8 mouse cellular contexts compared by ENCODE assay signal in genomic region chr15:102243229-102244190, GRCm38 (mm10). TPM values are rescaled to one million over a fixed set of nuclear protein-coding genes. Genes with fewer than 3 reads are reported as not detected.
DNase-seq lines count a peak whose midpoint lies in the region; ATAC-seq and TF ChIP-seq lines count a peak whose summit lies in the region.

No protein-coding gene starts in this region.

- H3K4me2 ChIP-seq in embryonic facial prominence, embryonic 13.5 days: peak overlapping the region; percentile 94
- peak overlapping the region; percentile 85 for H3K4me2 ChIP-seq in limb, embryonic 15.5 days
- H3K4me2 ChIP-seq in midbrain, postnatal 0 days (ENCODE audit: low read depth, low read length, poor library complexity, severe bottlenecking): peak overlapping the region; percentile 32

- no peak for TF ChIP-seq CTCF in thymus, adult 2 months (IDR thresholded peaks at IDR 0.05; ENCODE audit: borderline replicate concordance, control insufficient read depth, extremely low read depth, insufficient read depth, low read length, poor library complexity)
- no peak for TF ChIP-seq CTCF in midbrain, postnatal 0 days (IDR thresholded peaks at IDR 0.05)

- H3K4me1 ChIP-seq in thymus, adult 2 months (replicated peaks; ENCODE audit: control insufficient read depth, insufficient read depth, low read length): peaks cover 33% of the 10 kb centered on the region
- H3K4me1 ChIP-seq in embryonic facial prominence, embryonic 13.5 days: peaks cover 54% of the 10 kb centered on the region
- peaks cover 57% of the 10 kb centered on the region for H3K4me1 ChIP-seq in limb, embryonic 15.5 days
- peaks cover 8% of the 10 kb centered on the region; the same call in 1 of the 2 replicates for H3K4me1 ChIP-seq in midbrain, postnatal 0 days (ENCODE audit: insufficient read depth, low read length)

- DNase-seq in thymus, adult 2 months: no peak
- no peak for DNase-seq in thymus, postnatal 36 days
- no peak for DNase-seq in midbrain, postnatal 0 days (ENCODE audit: low spot score)
- DNase-seq in right cerebral cortex, postnatal 14 days: no peak
- DNase-seq in cerebellum, postnatal 4 days (ENCODE audit: low spot score in 2 of 2): no peak

- no peak overlapping the region for H3K27ac ChIP-seq in thymus, adult 2 months (ENCODE audit: control insufficient read depth, insufficient read depth, low read length)
- peak overlapping the region; percentile 99 for H3K27ac ChIP-seq in embryonic facial prominence, embryonic 13.5 days
- H3K27ac ChIP-seq in limb, embryonic 15.5 days: peak overlapping the region; percentile 99
- no peak overlapping the region for H3K27ac ChIP-seq in midbrain, postnatal 0 days (ENCODE audit: low read depth, low read length)

- H3K4me3 ChIP-seq in thymus, adult 2 months (ENCODE audit: control insufficient read depth, insufficient read depth, low read length): peak overlapping the region; percentile 16; the same call in 1 of the 2 replicates
- H3K4me3 ChIP-seq in embryonic facial prominence, embryonic 13.5 days: peak overlapping the region; percentile 58
- H3K4me3 ChIP-seq in limb, embryonic 15.5 days: peak overlapping the region; percentile 58
- H3K4me3 ChIP-seq in midbrain, postnatal 0 days (ENCODE audit: low read depth, low read length): no peak overlapping the region; the same call in 1 of the 2 replicates

- H3K9ac ChIP-seq in embryonic facial prominence, embryonic 13.5 days: peak overlapping the region; percentile 77
- peak overlapping the region; percentile 37 for H3K9ac ChIP-seq in limb, embryonic 15.5 days
- H3K9ac ChIP-seq in midbrain, postnatal 0 days (replicated peaks; ENCODE audit: low read length, poor library complexity, severe bottlenecking): peak overlapping the region; percentile 33; the same call in 1 of the 2 replicates

- 10% methylated on average over 22 of the region's 22 CpGs for WGBS in thymus, adult 2 months
- 4% methylated on average over 22 of the region's 22 CpGs for WGBS in embryonic facial prominence, embryonic 13.5 days
- 6% methylated on average over 22 of the region's 22 CpGs for WGBS in limb, embryonic 15.5 days
- 20% methylated on average over 22 of the region's 22 CpGs for WGBS in midbrain, postnatal 0 days

- no peaks in the 10 kb centered on the region for H3K36me3 ChIP-seq in thymus, adult 2 months (ENCODE audit: control insufficient read depth, insufficient read depth, low read length)
- peaks cover 38% of the 10 kb centered on the region for H3K36me3 ChIP-seq in embryonic facial prominence, embryonic 13.5 days
- peaks cover 36% of the 10 kb centered on the region for H3K36me3 ChIP-seq in limb, embryonic 15.5 days
- no peaks in the 10 kb centered on the region for H3K36me3 ChIP-seq in midbrain, postnatal 0 days (ENCODE audit: insufficient read depth, low read length)

- TF ChIP-seq POLR2A in thymus, adult 2 months (IDR thresholded peaks at IDR 0.05; ENCODE audit: control insufficient read depth, extremely low read depth, insufficient read depth, low read length, poor library complexity): no peak

- no peaks in the 10 kb centered on the region for H3K9me3 ChIP-seq in embryonic facial prominence, embryonic 13.5 days
- no peaks in the 10 kb centered on the region for H3K9me3 ChIP-seq in limb, embryonic 15.5 days
- no peaks in the 10 kb centered on the region for H3K9me3 ChIP-seq in midbrain, postnatal 0 days (ENCODE audit: low read length)

- peaks cover 11% of the 10 kb centered on the region; the same call in 1 of the 2 replicates for H3K27me3 ChIP-seq in thymus, adult 2 months (ENCODE audit: control insufficient read depth, insufficient read depth, low read length)
- H3K27me3 ChIP-seq in embryonic facial prominence, embryonic 13.5 days: no peaks in the 10 kb centered on the region
- H3K27me3 ChIP-seq in limb, embryonic 15.5 days: no peaks in the 10 kb centered on the region
- peaks cover 16% of the 10 kb centered on the region for H3K27me3 ChIP-seq in midbrain, postnatal 0 days (ENCODE audit: insufficient read depth, low read length)

- no peak for ATAC-seq in embryonic facial prominence, embryonic 13.5 days (ENCODE audit: insufficient number of reproducible peaks, insufficient read depth, low FRiP score, low TSS enrichment, low read depth)
- ATAC-seq in hematopoietic stem cell, adult 5-6 weeks (replicated peaks in 1 of 2; ENCODE audit: insufficient read depth in 1 of 2, low FRiP score in 2 of 2, low TSS enrichment in 1 of 2, low read depth in 1 of 2, poor library complexity in 2 of 2, severe bottlenecking in 2 of 2): peak; percentile 84 to 86
- ATAC-seq in limb, embryonic 15.5 days (ENCODE audit: insufficient number of reproducible peaks, low FRiP score, low TSS enrichment, low read depth): no peak
- no peak for ATAC-seq in midbrain, postnatal 0 days (ENCODE audit: low FRiP score)

RNA-seq across cellular contexts. Expression of gene Itgb7, which starts 11.8 kb away (rescaled TPM):
- 72.6 and 82.8 TPM in 2 replicates for polyA plus RNA-seq in thymus, adult 2 months (2012; rRNA removed)
- polyA plus RNA-seq in embryonic facial prominence, embryonic 13.5 days (2015; fragmentation: Nextera tagmentation; extraction: Ambion mirVana): 3.0 and 3.3 TPM in 2 replicates
- 83.0 and 92.1 TPM in 2 replicates for total RNA-seq in hematopoietic stem cell, adult 5-6 weeks (2017)
- 6.3 and 6.6 TPM in 2 replicates for polyA plus RNA-seq in limb, embryonic 15.5 days (2015; fragmentation: Nextera tagmentation; extraction: Ambion mirVana)
- total RNA-seq in midbrain, postnatal 0 days (2014; rRNA removed): 0.88 and 1.5 TPM in 2 replicates
- polyA plus RNA-seq in midbrain, postnatal 0 days (2015; fragmentation: Nextera tagmentation; extraction: Ambion mirVana): 1.1 and 1.2 TPM in 2 replicates

RNA-seq across cellular contexts. Expression of gene Rarg, which starts 13.8 kb away (rescaled TPM):
- polyA plus RNA-seq in thymus, adult 2 months (2012; rRNA removed): 18.9 and 23.7 TPM in 2 replicates
- 135 and 143 TPM in 2 replicates for polyA plus RNA-seq in embryonic facial prominence, embryonic 13.5 days (2015; fragmentation: Nextera tagmentation; extraction: Ambion mirVana)
- total RNA-seq in hematopoietic stem cell, adult 5-6 weeks (2017): 3.6 and 5.6 TPM in 2 replicates
- polyA plus RNA-seq in limb, embryonic 15.5 days (2015; fragmentation: Nextera tagmentation; extraction: Ambion mirVana): 120 and 128 TPM in 2 replicates
- total RNA-seq in midbrain, postnatal 0 days (2014; rRNA removed): 4.4 and 12.6 TPM in 2 replicates
- polyA plus RNA-seq in midbrain, postnatal 0 days (2015; fragmentation: Nextera tagmentation; extraction: Ambion mirVana): 3.9 and 4.2 TPM in 2 replicates

RNA-seq across cellular contexts. Expression of gene Gm9918, which starts 26.9 kb away (rescaled TPM):
- 0.30 and 0.31 TPM in 2 replicates for polyA plus RNA-seq in thymus, adult 2 months (2012; rRNA removed)
- 1.9 and 2.3 TPM in 2 replicates for polyA plus RNA-seq in embryonic facial prominence, embryonic 13.5 days (2015; fragmentation: Nextera tagmentation; extraction: Ambion mirVana)
- total RNA-seq in hematopoietic stem cell, adult 5-6 weeks (2017): not detected in 2 replicates
- polyA plus RNA-seq in limb, embryonic 15.5 days (2015; fragmentation: Nextera tagmentation; extraction: Ambion mirVana): 0.79 and 0.83 TPM in 2 replicates
- not detected in 2 replicates for total RNA-seq in midbrain, postnatal 0 days (2014; rRNA removed)
- not detected in 2 replicates for polyA plus RNA-seq in midbrain, postnatal 0 days (2015; fragmentation: Nextera tagmentation; extraction: Ambion mirVana)

RNA-seq across cellular contexts. Expression of gene Mfsd5, which starts 35.7 kb away (rescaled TPM):
- polyA plus RNA-seq in thymus, adult 2 months (2012; rRNA removed): 87.9 and 92.5 TPM in 2 replicates
- polyA plus RNA-seq in embryonic facial prominence, embryonic 13.5 days (2015; fragmentation: Nextera tagmentation; extraction: Ambion mirVana): 60.3 and 67.3 TPM in 2 replicates
- 11.5 and 19.4 TPM in 2 replicates for total RNA-seq in hematopoietic stem cell, adult 5-6 weeks (2017)
- polyA plus RNA-seq in limb, embryonic 15.5 days (2015; fragmentation: Nextera tagmentation; extraction: Ambion mirVana): 100.0 and 103 TPM in 2 replicates
- total RNA-seq in midbrain, postnatal 0 days (2014; rRNA removed): 43.3 and 59.3 TPM in 2 replicates
- polyA plus RNA-seq in midbrain, postnatal 0 days (2015; fragmentation: Nextera tagmentation; extraction: Ambion mirVana): 63.5 and 67.3 TPM in 2 replicates

RNA-seq across cellular contexts. Expression of gene Csad, which starts 39.0 kb away (rescaled TPM):
- polyA plus RNA-seq in thymus, adult 2 months (2012; rRNA removed): 77.6 and 82.1 TPM in 2 replicates
- polyA plus RNA-seq in embryonic facial prominence, embryonic 13.5 days (2015; fragmentation: Nextera tagmentation; extraction: Ambion mirVana): 89.6 and 102 TPM in 2 replicates
- 37.4 and 76.7 TPM in 2 replicates for total RNA-seq in hematopoietic stem cell, adult 5-6 weeks (2017)
- polyA plus RNA-seq in limb, embryonic 15.5 days (2015; fragmentation: Nextera tagmentation; extraction: Ambion mirVana): 80.3 and 81.8 TPM in 2 replicates
- 30.3 and 47.5 TPM in 2 replicates for total RNA-seq in midbrain, postnatal 0 days (2014; rRNA removed)
- polyA plus RNA-seq in midbrain, postnatal 0 days (2015; fragmentation: Nextera tagmentation; extraction: Ambion mirVana): 32.8 and 34.6 TPM in 2 replicates

Comparison
In these comparisons a context has a peak if more than half of its experiments do, and no peak if none do; other contexts are left out.
1. H3K27ac ChIP-seq: peak in embryonic facial prominence, embryonic 13.5 days (single experiment) and limb, embryonic 15.5 days (single experiment); none in thymus, adult 2 months (single experiment) and midbrain, postnatal 0 days (single experiment).
2. ATAC-seq: peak in hematopoietic stem cell, adult 5-6 weeks (2 of 2); none in embryonic facial prominence, embryonic 13.5 days (single experiment), limb, embryonic 15.5 days (single experiment) and midbrain, postnatal 0 days (single experiment).
3. H3K4me2 ChIP-seq: peak in every context shown above with its lines; median percentile 94 in embryonic facial prominence, embryonic 13.5 days; 85 in limb, embryonic 15.5 days; 32 in midbrain, postnatal 0 days.
4. Peak in every context shown above with its lines, with median percentiles within 50 percentile points of each other: H3K9ac ChIP-seq.